Mouse (Mus musculus) v-Abl transformed pro-B cells (cell line): ENCODE measurements around the gene Spg21.

ENCODE experiments used
- in situ Hi-C, 2 experiments: fragments of 400-800 bp; cut with MboI; formaldehyde crosslinking; loops; one replicate each; pipeline ENCODE4 v1.15.1; 2025; ENCODE audit not compliant: unreplicated experiment in 2 of 2

Spg21 gene

DNA sequence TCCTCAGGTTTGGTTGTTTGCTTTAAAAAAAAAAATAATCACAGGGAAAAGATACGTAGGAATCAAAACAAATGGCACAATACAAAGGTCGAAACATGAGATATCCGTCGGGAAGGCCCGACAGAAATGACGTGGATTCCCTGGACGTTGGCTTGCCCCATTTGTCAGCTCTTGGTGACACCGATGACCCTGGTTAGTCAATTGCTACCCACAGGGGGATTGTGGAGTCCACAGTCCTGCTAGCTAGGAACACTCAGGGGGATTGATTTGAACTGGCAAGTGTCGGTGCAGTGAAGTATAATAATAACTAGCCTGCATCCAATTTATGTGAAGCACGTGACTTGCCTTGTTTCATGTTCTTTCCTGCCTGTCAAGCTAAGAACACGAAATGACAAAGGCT lies 6.9 kb downstream of the Spg21 start:
- in situ Hi-C loops: no loop called here

DNA sequence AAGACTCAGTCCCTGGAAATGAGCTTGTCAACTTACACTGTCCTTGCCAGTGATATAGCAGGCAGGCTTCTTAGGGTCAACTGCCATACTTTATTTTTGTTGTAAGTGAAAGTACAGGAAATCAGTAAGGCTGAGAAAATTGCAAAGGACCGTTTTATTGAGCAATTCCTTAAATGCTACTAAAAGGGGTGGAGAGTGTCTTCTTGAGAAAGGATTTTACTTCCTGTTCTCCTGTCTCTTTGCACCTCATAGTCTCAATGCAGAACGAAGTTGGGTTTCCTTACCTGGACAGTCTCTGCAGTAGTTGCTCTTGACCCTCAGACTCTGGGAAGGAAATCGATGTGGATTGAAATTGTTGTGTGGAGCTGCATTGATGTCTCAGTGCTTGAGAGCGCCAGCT lies 12.0 kb downstream of the Spg21 start:
- in situ Hi-C loops: no loop called here

DNA sequence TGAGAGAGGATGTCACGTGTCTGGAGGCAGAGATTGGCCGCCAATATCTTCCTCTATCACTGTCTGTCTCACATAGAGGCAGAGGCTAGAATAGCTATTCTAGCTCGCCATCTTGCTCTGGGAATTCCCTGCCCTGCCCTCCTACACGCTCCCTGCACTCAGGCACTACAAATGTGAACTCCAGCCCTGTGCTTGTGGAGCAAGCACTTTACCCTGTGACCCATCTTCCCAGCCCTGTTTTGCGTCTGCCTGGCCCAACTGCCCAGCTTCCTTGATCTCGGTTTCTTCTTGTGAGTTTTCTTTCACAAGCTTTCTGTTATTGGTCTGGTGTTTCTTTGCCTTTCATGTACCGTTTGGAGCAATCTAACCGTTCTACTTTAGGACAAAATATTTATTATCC lies 18.4 kb downstream of the Spg21 start:
- in situ Hi-C loops: loop anchor here in 1 of 2 experiments (25.0 kb wide), 1 partner anchor 383 kb away; no protein-coding TSS in a partner anchor

DNA sequence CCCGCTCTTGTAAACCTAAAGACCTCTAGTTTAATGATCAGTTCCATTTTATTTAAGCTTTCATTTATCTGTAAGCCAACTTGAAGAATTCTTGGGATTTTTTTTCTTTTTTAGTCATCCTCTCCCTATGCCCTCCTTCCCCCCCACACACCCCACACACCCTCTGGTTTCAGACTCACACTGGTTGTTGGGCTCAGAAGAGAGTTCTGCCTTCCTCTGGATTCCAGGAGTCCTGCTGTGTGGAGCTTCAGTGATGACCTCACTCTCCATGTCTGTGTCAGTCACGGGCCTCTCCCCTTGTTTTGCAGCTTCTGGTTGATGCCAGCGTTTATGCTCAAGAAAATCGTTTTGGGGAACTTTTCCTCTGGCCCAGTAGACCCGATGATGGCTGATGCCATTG lies 19.3 kb downstream of the Spg21 start:
- in situ Hi-C loops: loop anchor here in 1 of 2 experiments (25.0 kb wide), 1 partner anchor 382 kb away; no protein-coding TSS in a partner anchor

DNA sequence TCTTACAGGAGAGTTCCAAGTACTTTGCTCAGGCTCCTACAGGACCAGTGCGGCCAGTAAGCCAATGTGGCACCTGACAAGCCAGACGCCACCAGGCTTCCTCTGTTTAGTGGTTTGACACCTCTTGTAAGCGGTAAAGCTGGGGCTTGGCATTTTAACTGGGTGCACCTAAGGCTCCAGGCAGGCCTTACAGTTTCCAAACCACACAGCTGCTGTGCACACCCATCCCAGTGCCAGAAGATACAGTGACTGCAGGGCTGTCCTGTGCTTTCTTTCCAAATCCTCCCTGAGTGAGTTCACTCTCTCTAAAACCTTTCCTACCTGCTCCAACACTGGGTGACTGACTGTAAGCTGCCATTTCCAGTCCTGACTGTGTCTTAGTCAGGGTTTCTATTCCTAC lies 30.7 kb downstream of the Spg21 start:
- in situ Hi-C loops: loop anchor here in 1 of 2 experiments (25.0 kb wide), 1 partner anchor 371 kb away; no protein-coding TSS in a partner anchor

DNA sequence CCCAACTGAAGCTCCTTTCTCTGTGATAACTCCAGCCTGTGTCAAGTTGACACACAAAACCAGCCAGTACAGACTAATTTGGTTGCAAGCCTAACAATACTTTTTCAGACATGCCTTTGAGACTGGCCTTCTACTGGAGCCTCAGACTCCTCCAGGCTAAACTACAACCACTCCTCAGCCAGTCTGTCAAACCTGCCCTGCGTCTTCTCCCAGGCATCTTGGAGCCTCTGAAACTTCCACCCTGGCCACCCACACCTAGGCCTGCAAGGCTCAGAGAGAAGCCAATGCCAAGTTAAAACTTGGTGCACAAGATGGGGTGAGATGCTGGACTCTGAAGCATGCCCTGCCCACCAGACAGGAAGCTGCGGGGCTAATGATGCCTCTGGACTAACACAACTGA lies 31.6 kb downstream of the Spg21 start:
- in situ Hi-C loops: loop anchor here in 1 of 2 experiments (25.0 kb wide), 1 partner anchor 370 kb away; no protein-coding TSS in a partner anchor

DNA sequence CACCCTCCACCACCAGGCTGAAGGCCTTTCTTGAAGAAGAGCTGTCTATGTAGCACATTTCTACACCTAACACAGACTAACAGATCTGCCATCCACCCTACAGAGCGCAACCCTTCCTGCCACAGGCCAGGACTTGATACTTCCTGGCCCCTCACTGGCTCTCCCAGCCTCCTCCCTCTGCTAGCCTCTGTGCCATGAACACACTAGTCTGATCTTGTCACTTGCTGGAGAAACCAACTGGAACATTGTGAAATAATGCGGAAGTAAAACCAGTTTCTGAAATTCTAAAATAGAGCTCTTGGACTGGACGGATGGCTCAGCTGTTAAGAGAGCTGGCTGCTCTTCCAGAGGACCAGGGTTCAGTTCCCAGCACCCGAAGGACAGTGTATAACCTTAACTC lies 32.1 kb downstream of the Spg21 start:
- in situ Hi-C loops: loop anchor here in 1 of 2 experiments (25.0 kb wide), 1 partner anchor 369 kb away; no protein-coding TSS in a partner anchor

DNA sequence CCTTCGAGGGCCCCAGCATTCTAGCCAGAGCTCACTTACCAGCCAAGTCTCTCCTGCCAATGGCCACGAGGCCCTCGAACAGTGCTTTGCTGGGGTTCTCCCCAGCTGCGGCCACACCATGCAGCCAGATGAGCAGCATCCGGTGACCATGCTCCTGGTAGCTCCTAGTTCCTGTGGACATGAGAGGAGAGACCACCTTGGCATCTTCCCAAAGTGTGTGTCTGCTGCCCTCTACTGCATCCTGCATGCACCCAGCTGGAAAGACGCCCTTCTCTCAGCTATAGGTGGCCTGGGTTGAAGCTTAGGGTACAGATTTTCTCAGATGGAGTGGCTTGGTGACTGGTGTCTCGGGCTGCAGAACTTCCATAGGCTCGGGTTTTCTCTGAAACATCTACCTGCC lies 41.4 kb downstream of the Spg21 start:
- in situ Hi-C loops: loop anchor here (10.0 to 25.0 kb wide), 2 partner anchors 117 to 160 kb away; partner anchors contain the start of gene Oaz2 (in 1 of the 2)

DNA sequence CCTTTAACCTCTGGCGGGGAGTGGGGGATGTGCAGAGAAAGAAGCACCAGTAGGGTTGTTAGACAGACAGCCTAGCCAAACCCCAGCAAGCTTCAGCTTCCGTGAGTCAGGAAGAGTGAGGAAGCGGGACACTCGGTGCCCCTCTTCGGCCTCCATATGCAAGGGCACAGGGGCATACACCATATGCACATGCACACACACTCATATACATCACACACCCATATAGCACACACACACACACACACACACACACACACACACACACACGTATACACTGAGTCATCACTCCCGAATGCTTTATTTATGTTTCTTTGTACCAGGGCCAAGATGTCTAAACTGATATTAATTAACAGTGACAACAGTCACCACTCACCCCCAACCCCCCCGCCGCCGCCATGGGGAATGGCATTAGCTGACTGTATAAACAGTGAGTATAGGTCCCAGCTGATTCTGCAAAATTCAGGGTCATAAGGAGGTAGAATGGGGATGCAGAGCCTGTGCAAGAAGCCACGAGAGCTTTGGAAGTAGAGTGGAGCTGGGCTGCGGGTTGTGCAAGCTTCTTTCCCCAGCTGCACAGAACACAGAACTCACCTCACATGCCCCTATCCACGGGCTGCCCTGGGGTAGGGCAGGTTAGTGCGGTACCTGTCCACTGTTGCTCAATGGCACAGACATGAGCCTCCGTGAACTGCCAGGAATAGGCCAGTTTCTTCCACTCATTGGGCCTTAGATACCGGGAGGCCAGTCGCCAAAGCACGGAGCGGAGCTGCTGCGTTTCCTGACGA lies 42.2 kb downstream of the Spg21 start:
- in situ Hi-C loops: loop anchor here (10.0 to 25.0 kb wide), 2 partner anchors 118 to 159 kb away; partner anchors contain the start of gene Oaz2 (in 1 of the 2)

DNA sequence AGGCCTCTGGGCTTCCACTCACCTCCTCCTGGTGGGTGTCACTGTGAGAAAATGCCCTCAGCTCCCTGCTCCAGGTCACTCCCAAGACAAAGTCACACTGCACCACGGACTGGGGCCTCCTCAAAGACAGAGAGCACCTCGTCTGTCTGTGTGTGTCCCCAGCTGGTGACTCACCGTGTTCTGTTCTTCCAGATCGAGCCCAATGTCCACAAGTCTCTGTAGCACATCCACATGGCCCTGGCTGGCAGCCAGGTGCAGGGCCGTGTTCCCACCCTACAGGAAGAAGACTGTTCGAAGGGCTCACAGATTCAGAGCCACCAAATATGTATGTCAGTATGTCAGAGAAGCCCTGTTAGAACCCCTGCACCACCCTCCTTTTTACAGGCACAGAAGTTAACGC lies 47.7 kb downstream of the Spg21 start:
- in situ Hi-C loops: loop anchor here (10.0 to 25.0 kb wide), 2 partner anchors 124 to 154 kb away; partner anchors contain the start of gene Oaz2 (in 1 of the 2)

DNA sequence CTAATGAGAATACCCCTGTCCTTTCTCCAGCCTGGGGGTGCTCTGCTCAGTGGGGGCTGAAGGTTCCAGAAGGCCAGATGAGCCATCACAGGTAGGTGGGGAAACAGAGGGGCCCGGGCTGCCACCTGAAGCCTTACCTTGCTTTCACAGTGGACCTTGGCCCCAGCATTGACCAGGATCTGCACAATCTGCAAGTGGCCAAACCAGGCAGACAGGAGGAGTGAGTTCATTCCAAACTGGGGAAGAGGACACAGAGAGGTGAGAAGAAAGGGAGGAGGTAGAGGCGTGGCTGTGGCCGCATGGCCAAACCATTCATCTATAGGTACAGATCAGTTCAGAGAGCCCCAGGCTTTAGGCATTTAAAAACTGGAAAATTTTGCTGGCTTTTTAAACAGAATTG lies 51.8 kb downstream of the Spg21 start:
- in situ Hi-C loops: loop anchor here (5.0 to 25.0 kb wide), 2 partner anchors 150 to 340 kb away; partner anchors contain the start of gene Oaz2 (in 1 of the 2)

DNA sequence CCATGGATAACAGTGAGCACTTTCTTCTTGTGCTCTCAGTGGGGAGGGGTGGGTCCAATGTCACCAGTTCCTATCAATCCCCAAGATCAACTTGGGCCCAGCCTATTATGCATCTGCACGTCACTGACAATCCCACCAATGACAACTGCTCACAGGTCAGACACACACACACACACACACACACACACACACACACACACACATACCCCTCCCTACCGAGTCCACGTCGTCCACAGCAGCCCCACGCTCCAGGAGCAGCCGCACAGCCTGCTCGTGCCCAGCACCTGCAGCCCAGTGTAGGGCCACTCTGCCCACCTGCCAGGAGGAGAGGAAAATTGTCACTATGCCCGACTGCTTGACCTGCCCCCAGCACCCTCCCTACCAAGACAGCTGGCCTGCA lies 53.7 kb downstream of the Spg21 start:
- in situ Hi-C loops: loop anchor here (5.0 to 25.0 kb wide), 2 partner anchors 148 to 338 kb away; partner anchors contain the start of gene Oaz2 (in 1 of the 2)

DNA sequence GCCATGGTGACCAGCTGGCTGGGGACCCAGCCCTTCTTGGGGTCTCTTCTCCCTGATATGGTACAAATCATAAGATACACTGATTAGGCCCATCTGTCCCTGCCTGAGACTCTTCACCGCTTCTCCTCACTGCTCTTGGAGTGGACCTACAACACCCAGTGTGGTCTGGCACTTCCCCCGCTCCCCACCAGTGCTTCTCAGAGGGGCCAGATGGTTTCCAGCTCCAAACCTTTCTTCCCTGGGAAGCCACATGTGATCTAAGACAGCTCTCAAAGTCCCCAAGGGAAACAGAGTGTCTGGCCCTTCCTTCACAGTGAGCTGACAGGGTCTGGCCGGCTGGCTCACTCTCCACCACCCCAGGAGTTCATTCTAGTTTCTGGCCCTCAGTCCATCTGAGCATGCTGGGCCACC lies 54.1 kb downstream of the Spg21 start:
- in situ Hi-C loops: loop anchor here (5.0 to 25.0 kb wide), 2 partner anchors 147 to 337 kb away; partner anchors contain the start of gene Oaz2 (in 1 of the 2)

DNA sequence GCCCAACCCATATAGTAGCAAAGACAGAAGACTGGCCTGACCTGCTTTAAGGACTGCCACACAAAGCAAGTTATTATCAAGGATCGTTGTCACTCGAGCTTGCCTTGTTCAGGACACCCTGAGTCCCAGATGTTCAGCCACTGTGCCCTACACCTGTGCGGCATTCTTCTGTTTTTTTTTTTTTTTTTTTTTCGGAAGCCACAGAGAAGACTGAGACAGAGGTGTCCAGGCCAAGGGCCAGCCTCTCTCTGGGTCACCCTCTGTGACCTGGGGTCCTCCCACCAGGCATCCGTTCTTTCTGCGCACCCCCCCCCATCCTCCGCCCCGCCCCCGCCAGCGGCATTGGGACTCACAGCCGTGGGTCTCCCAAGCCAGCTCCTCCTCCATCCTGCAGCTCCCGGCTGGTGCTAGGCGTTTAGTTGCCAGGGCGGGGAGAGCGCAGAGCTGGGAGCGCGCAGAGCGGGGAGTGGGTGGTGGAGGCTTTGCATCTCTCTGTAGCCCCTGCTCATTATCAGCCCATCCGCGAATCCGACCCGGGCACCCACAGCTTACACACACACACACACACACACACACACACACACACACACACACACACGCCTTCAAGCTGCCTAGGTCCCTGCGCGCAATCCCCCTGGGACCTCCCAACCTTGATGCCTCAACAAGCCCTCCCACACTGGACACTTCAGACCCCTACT lies 59.2 kb downstream of the Spg21 start, which contains the start of gene Ankdd1a:
Ankdd1a (minus strand) TSS at position 387 of the 698 bp plus-strand sequence.
- in situ Hi-C loops: loop anchor here (5.0 to 25.0 kb wide), 3 partner anchors 62 to 142 kb away; partner anchors contain the start of genes Plekho2 (in 2 of the 2) and Oaz2 (in 1 of the 2)

DNA sequence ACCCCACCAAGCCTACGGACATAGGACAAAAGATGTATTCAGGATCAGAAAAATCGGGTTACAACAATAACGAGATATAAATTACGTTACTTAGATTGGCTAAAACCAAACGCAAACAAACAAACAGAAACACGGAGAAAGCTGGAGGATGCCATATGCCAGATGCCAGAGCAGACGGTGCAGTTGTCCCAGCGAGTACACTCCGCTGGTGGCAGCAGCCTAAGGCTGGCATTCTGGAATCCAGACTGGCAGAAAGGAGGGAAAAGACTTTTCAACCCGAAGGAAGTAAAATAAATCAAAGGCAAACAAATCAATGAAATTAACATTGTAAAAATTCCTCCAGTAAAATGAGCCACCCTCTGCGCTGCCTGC lies 59.7 kb downstream of the Spg21 start:
- in situ Hi-C loops: loop anchor here (5.0 to 25.0 kb wide), 3 partner anchors 62 to 142 kb away; partner anchors contain the start of genes Plekho2 (in 2 of the 2) and Oaz2 (in 1 of the 2)

DNA sequence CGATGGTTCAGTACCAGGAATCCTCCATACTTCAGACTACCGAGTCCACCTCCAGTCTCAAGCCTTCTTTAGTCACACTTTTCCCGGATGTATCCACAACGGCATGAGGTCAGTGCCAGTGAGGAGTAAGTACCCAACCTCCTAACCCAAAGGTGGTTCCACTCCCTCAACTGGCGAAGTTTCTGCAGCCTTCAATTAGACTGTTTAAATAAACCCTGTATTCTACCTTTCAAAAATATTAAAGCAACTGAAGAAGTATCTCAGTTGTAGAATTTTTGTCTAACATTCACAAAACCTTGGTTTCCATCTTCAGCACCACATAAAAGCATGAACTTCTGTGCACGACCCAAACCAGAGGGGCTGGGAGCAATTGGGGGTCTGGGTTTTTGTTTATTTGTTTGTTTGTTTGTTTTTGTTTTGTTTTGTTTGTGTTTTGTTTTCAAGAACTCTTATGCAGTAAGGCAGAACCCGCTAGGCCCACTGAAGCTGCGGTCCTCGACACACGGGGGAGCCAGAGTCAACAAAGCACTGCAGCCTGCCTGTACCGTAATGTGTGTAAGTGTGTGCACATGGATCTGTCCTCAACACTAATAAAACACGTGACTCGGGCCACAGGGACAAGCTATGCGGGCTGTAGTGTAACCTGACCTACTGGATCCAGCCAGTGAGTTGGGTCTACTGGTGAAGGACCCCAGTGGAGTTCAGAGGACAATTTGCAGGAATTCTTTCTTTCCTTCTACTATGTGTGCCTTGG lies 63.0 kb downstream of the Spg21 start:
- in situ Hi-C loops: loop anchor here (5.0 to 25.0 kb wide), 3 partner anchors 59 to 139 kb away; partner anchors contain the start of genes Plekho2 (in 2 of the 2) and Oaz2 (in 1 of the 2)

DNA sequence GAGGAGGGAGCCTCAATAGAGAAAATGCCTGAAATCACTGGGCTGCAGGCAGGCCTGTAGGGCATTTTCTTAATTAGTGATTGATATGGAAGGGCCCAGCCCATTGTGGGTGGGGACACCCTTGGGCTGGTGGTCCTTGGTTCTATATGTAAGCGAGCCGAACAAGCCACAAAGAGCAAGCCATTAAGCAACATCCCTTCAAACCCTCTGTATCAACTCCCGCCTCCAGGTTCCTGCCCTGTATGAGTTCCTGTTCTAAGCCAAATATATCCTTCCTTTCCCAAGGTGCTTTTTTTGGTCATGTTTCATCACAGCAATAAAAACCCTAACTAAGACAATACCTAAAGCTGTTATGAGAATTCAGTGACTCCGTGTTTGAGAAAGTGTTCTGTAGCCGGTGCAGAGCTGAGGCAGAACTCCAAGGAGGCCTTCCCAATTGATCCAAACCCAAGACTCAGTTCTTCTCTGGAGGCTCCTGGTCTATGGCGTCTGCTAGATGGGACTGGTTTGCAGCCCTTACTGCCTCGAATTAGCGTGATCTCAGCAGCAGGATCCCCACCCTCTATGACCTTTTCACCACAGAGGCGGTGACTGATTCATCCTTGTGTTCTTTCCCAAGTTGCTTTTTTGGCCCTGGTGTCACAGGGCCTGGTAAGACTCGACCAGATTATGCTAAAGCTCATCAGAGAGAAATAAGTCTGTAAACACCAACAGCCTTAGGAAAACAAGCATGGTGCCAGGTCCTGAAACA lies 64.9 kb downstream of the Spg21 start:
- in situ Hi-C loops: loop anchor here in 1 of 2 experiments (25.0 kb wide), 1 partner anchor 1062 kb away; the partner anchor contains the start of gene Usp3

DNA sequence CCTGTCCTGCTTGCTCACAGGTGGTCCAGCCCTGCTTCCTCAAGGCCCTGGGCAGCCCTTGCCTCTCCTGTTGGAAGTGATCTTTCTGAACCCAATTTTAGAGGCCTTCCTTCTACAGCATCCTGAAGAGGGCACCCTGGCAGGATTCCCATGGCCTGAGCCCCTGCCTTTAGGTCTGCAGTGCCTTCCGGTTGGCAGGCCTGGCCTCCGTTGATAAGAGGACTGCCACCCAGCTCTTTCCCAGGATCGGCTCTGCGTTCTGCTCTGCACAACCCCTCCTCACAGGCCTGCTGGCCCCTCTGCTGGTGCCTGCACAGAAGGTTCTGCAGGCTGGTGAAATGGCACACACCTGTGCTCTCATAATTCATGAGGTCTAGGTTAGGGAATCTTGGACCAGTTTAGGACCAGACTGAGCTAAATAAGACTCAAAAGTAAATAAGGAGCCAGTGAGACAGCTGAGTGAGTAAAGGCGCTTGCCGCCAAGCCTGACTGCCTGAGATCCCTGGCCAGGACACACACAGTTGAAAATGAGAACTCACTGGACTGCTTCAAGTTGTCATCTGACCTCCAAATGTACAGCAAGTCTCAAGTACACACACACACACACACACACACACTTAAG lies 67.8 kb downstream of the Spg21 start:
- in situ Hi-C loops: loop anchor here in 1 of 2 experiments (25.0 kb wide), 1 partner anchor 1059 kb away; the partner anchor contains the start of gene Usp3
